Mouse (Mus musculus) heart, adult 2 months (tissue): ENCODE results near the gene Arhgap19.

Experiments used
- EP300 ChIP-seq: fragments of 200-500 bp; IDR thresholded peaks from 2 replicates; pipeline ENCODE4 v1.6.1; 2011; ENCODE audit warnings: low read depth, low read length, control low read depth; ENCODE audit not compliant: insufficient read depth
- POLR2A ChIP-seq: fragments of 200-500 bp; IDR thresholded peaks from 2 replicates; pipeline ENCODE4 v1.6.1; 2011; ENCODE audit warnings: mild to moderate bottlenecking, low read depth, low read length, control low read depth; ENCODE audit not compliant: insufficient read depth

- TF ChIP-seq EP300 (no peak), POLR2A (no peak)
Observed at GRCm38 (mm10) chr19:41797536-41797935, 4.3 kb downstream of the Arhgap19 start.
